Mouse (Mus musculus) induced T-regulatory cell, adult 2 months (primary cell): Measurements from ENCODE around the gene Lingo1.

Experiments
- DNase-seq: peaks from one replicate; pipeline ENCODE4 v3.0.0-alpha.2; 2012; ENCODE audit warnings: low read depth

Gene Lingo1

GRCm38 (mm10) chr9:56776881-56777801 is 19.1 kb downstream of the Lingo1 start:
- DNase-seq, result no peak

- no peak for DNase-seq
Observed at GRCm38 (mm10) chr9:56775161-56775934, 20.9 kb downstream of the Lingo1 start.

GRCm38 (mm10) chr9:56774231-56774630 is 22.0 kb downstream of the Lingo1 start:
- peak; percentile 29 for DNase-seq

- no peak for DNase-seq
Observed at GRCm38 (mm10) chr9:56773666-56774065, 22.6 kb downstream of the Lingo1 start.

- no peak for DNase-seq
Observed at GRCm38 (mm10) chr9:56767653-56768136, 28.6 kb downstream of the Lingo1 start.

GRCm38 (mm10) chr9:56766629-56767357 is 29.5 kb downstream of the Lingo1 start:
- no peak for DNase-seq

GRCm38 (mm10) chr9:56762106-56762562 is 34.1 kb downstream of the Lingo1 start:
- no peak for DNase-seq

GRCm38 (mm10) chr9:56757791-56758190 is 38.5 kb downstream of the Lingo1 start:
- DNase-seq, result no peak

GRCm38 (mm10) chr9:56755119-56755518 is 41.1 kb downstream of the Lingo1 start:
- DNase-seq, result no peak

- DNase-seq, result no peak
Observed at GRCm38 (mm10) chr9:56753386-56753785, 42.9 kb downstream of the Lingo1 start.

- no peak for DNase-seq
Observed at GRCm38 (mm10) chr9:56748056-56748455, 48.2 kb downstream of the Lingo1 start.

GRCm38 (mm10) chr9:56746926-56747294 is 49.4 kb downstream of the Lingo1 start:
- DNase-seq, result no peak

- no peak for DNase-seq
Observed at GRCm38 (mm10) chr9:56746195-56746925, 49.9 kb downstream of the Lingo1 start.

GRCm38 (mm10) chr9:56744369-56744768 is 51.9 kb downstream of the Lingo1 start:
- DNase-seq, result no peak

- DNase-seq, result no peak
Observed at GRCm38 (mm10) chr9:56739181-56739737, 57.0 kb downstream of the Lingo1 start.

- peak; percentile 33 for DNase-seq
Observed at GRCm38 (mm10) chr9:56738261-56739171, 57.8 kb downstream of the Lingo1 start.

- no peak for DNase-seq
Observed at GRCm38 (mm10) chr9:56734398-56734797, 61.9 kb downstream of the Lingo1 start.

GRCm38 (mm10) chr9:56730997-56731396 is 65.3 kb downstream of the Lingo1 start:
- no peak for DNase-seq

GRCm38 (mm10) chr9:56729145-56729544 is 67.1 kb downstream of the Lingo1 start:
- no peak for DNase-seq
